Mouse (Mus musculus): ENCODE data around the gene Itpr1.

DNA sequence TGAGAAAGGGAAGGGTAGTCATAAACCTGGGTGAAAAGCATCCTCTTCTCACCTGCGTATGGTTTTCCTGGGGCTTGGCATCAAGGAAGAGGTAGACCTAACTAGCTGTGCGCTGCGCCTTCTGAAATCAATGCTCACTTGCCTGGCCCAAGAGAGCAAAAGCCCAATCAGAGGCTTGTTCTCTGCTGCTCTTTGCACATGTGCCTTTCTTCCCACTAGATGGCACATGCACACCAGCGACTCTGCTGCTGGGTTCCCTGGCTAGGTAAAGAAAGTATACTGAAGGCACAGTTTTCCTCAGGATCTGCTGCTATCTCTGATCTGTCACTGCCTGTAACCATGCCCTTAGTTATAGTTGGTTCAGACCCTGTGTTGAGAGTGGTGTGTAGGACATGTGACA, 154.5 kb downstream of the Itpr1 start:
- TF ChIP-seq POLR2A (IDR thresholded peaks at IDR 0.05; ENCODE audit: low read depth, low read length), result no peak
- peak; percentile 27; the same call in 1 of the 2 replicates for TF ChIP-seq CTCF (IDR thresholded peaks at IDR 0.05; ENCODE audit: extremely low read depth, insufficient read length, insufficient replicate concordance, low read depth, low read length)
